Mouse (Mus musculus): ENCODE measurements at regions not wholly inside any gene's neighbourhood (a gene's known extent, or its start where the extent isn't known, plus 50 kb on each side); places are given as distances from the start of the nearest gene placed in this dataset.

DNA sequence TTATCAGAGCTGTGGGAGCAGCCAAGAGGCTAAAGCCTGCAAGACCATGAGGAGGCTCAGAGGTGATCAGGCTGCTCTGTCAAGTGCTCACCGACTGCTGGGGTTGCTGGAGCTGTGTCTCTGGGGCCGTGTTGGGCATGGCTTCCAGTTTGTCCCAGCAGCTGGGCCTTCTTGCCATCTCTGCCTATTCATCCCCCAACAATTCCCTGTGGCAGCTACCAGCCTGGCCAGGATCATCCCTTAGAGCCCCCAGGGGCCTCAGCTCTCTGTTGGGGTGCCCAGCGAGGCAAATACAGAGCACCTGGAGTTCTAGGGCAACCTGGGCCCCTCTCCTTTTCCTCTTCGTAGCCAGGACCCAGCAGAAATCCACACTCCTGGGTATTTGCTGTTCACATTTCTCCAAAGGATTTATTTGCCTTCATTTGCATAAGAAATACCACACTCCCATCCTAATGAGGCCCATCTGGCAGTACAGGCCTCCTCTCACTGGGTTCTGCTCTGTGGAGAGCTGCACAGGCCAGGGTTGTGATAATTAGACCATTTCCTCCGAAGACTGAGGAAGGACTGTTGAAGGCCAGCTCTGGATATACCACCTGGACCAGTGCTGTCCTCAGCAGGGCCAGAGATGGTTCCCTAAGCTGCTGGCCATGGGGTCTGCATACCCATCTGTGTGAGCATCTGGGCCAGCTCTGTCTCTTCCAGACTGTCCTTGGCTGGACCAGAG lies 61.6 kb upstream of the Rufy1 start:
- 12% methylated on average over 5 of the region's 5 CpGs for WGBS
- no peaks in the 10 kb centered on the region for H3K9me3 ChIP-seq (replicated peaks)
- H3K27ac ChIP-seq = peak overlapping the region; percentile 94
- H3K4me1 ChIP-seq = peaks cover 25% of the 10 kb centered on the region
- H3K9ac ChIP-seq = no peak overlapping the region
- no peak overlapping the region for H3K4me3 ChIP-seq
- H3K4me2 ChIP-seq = peak overlapping the region; percentile 24
- no peaks in the 10 kb centered on the region for H3K27me3 ChIP-seq
- peak; percentile 96 for ATAC-seq
- H3K36me3 ChIP-seq (ENCODE audit: poor library complexity, severe bottlenecking) = no peaks in the 10 kb centered on the region

DNA sequence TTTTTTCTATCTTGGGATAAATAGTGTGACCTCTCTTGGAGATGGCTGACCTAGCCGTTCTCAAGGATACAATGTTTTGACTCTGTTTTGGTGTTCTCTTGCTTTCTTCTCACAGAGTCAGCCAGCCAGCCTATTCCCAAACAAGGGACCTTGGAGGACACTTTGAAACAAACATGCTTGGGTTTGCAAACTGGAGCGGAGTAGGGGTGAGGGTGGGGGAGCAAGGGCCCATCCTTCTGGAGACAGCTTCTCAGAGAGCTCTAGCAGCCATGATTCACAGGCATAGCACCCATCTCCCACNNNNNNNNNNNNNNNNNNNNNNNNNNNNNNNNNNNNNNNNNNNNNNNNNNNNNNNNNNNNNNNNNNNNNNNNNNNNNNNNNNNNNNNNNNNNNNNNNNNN lies 52.9 kb upstream of the Rufy1 start:
- no peak for ATAC-seq
- H3K27me3 ChIP-seq = no peaks in the 10 kb centered on the region
- peaks cover 8% of the 10 kb centered on the region; the same call in 1 of the 2 replicates for H3K4me1 ChIP-seq
- no peaks in the 10 kb centered on the region for H3K36me3 ChIP-seq (ENCODE audit: poor library complexity, severe bottlenecking)
- H3K4me2 ChIP-seq = no peak overlapping the region
- no peaks in the 10 kb centered on the region for H3K9me3 ChIP-seq (replicated peaks)
- no peak overlapping the region for H3K9ac ChIP-seq
- no peak overlapping the region for H3K27ac ChIP-seq
- H3K4me3 ChIP-seq = no peak overlapping the region
- WGBS = 93% methylated on average over 2 of the region's 2 CpGs

DNA sequence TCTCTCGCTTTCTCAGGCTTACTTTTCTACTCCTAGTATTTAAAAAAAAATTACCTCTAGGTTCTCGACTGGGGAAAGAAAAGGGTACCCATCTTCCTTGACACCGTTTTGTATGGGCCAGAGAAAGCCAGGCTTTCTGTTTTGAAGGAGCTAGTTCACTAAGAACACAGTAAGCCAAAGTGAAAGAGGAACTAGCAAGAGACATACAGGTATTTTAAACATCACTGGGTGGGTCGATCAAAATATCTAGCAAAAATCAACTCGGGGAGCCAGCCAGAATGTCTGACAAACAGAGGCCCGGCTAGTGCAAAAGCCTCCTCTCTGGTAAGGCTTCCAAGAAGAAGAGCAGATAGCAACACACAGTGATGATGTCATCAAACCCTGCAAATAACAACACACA lies 52.2 kb upstream of the Rufy1 start:
- no peak overlapping the region for H3K27ac ChIP-seq
- H3K27me3 ChIP-seq = no peaks in the 10 kb centered on the region
- no peak overlapping the region for H3K4me3 ChIP-seq
- no peaks in the 10 kb centered on the region for H3K9me3 ChIP-seq (replicated peaks)
- no peak for ATAC-seq
- H3K36me3 ChIP-seq (ENCODE audit: poor library complexity, severe bottlenecking) = no peaks in the 10 kb centered on the region
- H3K9ac ChIP-seq = no peak overlapping the region
- 90% methylated on average over 6 of the region's 6 CpGs for WGBS
- no peak overlapping the region for H3K4me2 ChIP-seq
- H3K4me1 ChIP-seq = peaks cover 8% of the 10 kb centered on the region; the same call in 1 of the 2 replicates

DNA sequence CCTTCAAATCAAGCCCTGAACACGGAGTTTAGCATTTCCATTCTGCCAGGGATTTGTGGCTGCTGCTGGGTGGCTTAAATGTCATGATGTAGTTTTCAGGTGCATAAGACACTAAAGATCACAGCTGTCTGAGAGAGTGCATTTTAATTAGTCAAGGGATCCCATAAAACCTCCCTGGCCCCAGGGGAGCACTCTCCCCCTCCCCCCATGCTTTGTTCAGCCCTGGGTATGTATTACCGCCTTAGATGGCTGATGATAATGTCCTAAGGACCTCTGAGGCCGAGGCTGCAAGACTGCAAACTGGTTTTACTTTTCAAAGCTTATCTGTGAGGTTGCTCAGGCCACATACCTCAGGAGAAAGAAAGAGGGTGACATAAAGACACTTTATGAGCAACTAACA lies 51.7 kb upstream of the Rufy1 start:
- H3K9ac ChIP-seq = no peak overlapping the region
- peaks cover 5% of the 10 kb centered on the region for H3K4me1 ChIP-seq
- H3K4me2 ChIP-seq = no peak overlapping the region
- no peaks in the 10 kb centered on the region for H3K27me3 ChIP-seq
- WGBS = 50% methylated on average over 3 of the region's 3 CpGs
- H3K4me3 ChIP-seq = no peak overlapping the region
- H3K36me3 ChIP-seq (ENCODE audit: poor library complexity, severe bottlenecking) = no peaks in the 10 kb centered on the region
- H3K9me3 ChIP-seq (replicated peaks) = no peaks in the 10 kb centered on the region
- ATAC-seq = no peak
- no peak overlapping the region for H3K27ac ChIP-seq

Measured in forebrain, embryonic 13.5 days (tissue).